Mouse (Mus musculus) forebrain, embryonic 11.5 days (tissue): ENCODE measurements at regions not wholly inside any gene's neighbourhood (a gene's known extent, or its start where the extent isn't known, plus 50 kb on each side); places are given as distances from the start of the nearest gene placed in this dataset.

Source experiments
- ATAC-seq: fragments of 200-750 bp; cut with Nextera tagmentation; replicated peaks from 2 replicates; pipeline ENCODE4 v1.8.0; 2017; ENCODE audit warnings: moderate TSS enrichment; ENCODE audit not compliant: low FRiP score
- DNase-seq: peaks from one replicate; pipeline ENCODE4 v3.0.0-alpha.2; 2017; ENCODE audit warnings: low spot score
- H3K27ac ChIP-seq: fragments of 300-500 bp; sonication (generic); 2 replicates; pipeline ENCODE4 v1.5.1; 2014; ENCODE audit warnings: low read depth, low read length
- H3K27me3 ChIP-seq: fragments of 300-500 bp; sonication (generic); 2 replicates; pipeline ENCODE4 v1.6.1; 2014; ENCODE audit warnings: mild to moderate bottlenecking, low read length, mixed read lengths; ENCODE audit not compliant: control insufficient read depth, insufficient read depth
- H3K36me3 ChIP-seq: fragments of 300-500 bp; sonication (generic); 2 replicates; pipeline ENCODE4 v1.6.1; 2014; ENCODE audit warnings: mild to moderate bottlenecking, low read length, moderate library complexity, mixed read lengths; ENCODE audit not compliant: control insufficient read depth, insufficient read depth
- H3K4me1 ChIP-seq: fragments of 300-500 bp; sonication (generic); replicated peaks from 2 replicates; pipeline ENCODE4 v1.6.1; 2014; ENCODE audit warnings: low read length, mixed read lengths; ENCODE audit not compliant: control insufficient read depth, insufficient read depth
- H3K4me2 ChIP-seq: fragments of 300-500 bp; sonication (generic); 2 replicates; pipeline ENCODE4 v1.6.1; 2014; ENCODE audit warnings: low read depth, mild to moderate bottlenecking, low read length, moderate library complexity, mixed read lengths; ENCODE audit not compliant: severe bottlenecking
- H3K4me3 ChIP-seq: fragments of 300-500 bp; sonication (generic); 2 replicates; pipeline ENCODE4 v1.5.1; 2014; ENCODE audit warnings: low read depth, low read length
- H3K9ac ChIP-seq: fragments of 300-500 bp; sonication (generic); 2 replicates; pipeline ENCODE4 v1.6.1; 2014; ENCODE audit warnings: low read length
- H3K9me3 ChIP-seq: fragments of 300-500 bp; sonication (generic); 2 replicates; pipeline ENCODE4 v1.6.1; 2016; ENCODE audit warnings: low read length, mixed read lengths; ENCODE audit not compliant: control insufficient read depth
- WGBS: fragments of 180-500 bp; shearing (Covaris S2); extraction: QIAGEN DNeasy Blood & Tissue Kit; methylation state at CpG from one replicate; pipeline ENCODE4 v1.1.7; 2014; 5-methylcytosine and 5-hydroxymethylcytosine counted together

GRCm38 (mm10) chr12:71614945-71615344 lies 215.9 kb upstream of the Daam1 start:
- 85% methylated on average over 2 of the region's 2 CpGs for WGBS
- Histone ChIP-seq H3K9ac (no peak overlapping the region), H3K4me3 (no peak overlapping the region), H3K4me2 (no peak overlapping the region), H3K27me3 (no peaks in the 10 kb centered on the region), H3K36me3 (no peaks in the 10 kb centered on the region), H3K27ac (no peak overlapping the region), H3K9me3 (no peaks in the 10 kb centered on the region), H3K4me1 (no peaks in the 10 kb centered on the region)
- no peak for ATAC-seq
- DNase-seq, result no peak

- no peaks in the 10 kb centered on the region for H3K9me3 ChIP-seq
- 47% methylated on average over 2 of the region's 2 CpGs for WGBS
- no peak overlapping the region for H3K27ac ChIP-seq
- H3K4me3 ChIP-seq, result no peak overlapping the region
- DNase-seq (no peak), ATAC-seq (no peak)
- H3K27me3 ChIP-seq, result no peaks in the 10 kb centered on the region
- no peaks in the 10 kb centered on the region for H3K4me1 ChIP-seq
- no peaks in the 10 kb centered on the region for H3K36me3 ChIP-seq
- H3K9ac ChIP-seq, result no peak overlapping the region
- no peak overlapping the region for H3K4me2 ChIP-seq
These were observed 215.5 kb upstream of the Daam1 start for GRCm38 (mm10) chr12:71615383-71615782.

GRCm38 (mm10) chr12:71616121-71616520 lies 214.8 kb upstream of the Daam1 start:
- Histone ChIP-seq H3K27ac (no peak overlapping the region), H3K27me3 (no peaks in the 10 kb centered on the region), H3K9me3 (no peaks in the 10 kb centered on the region), H3K4me2 (no peak overlapping the region), H3K9ac (no peak overlapping the region), H3K4me1 (no peaks in the 10 kb centered on the region), H3K4me3 (no peak overlapping the region), H3K36me3 (no peaks in the 10 kb centered on the region)
- ATAC-seq (no peak), DNase-seq (no peak)
- 84% methylated on average over 4 of the region's 4 CpGs for WGBS

DNA sequence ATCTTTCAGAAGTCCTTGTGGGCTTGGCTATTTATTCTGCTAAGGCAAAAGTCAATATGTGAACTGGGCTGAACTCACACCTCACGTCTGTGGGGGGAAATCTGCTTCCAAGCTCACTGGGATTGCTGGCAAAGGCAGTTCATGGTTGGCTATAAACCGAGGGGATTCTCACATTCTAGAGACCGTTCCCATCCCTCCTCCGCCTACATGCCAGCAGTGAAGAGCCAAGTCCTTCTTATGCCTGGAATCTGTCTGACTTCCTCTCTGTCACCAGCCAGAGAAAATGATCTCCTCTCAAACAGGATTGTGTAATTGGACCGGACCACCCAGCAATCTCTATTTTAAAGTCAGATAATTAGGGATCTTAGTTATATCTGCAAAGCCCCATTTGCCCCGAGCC lies 212.4 kb upstream of the Daam1 start:
- DNase-seq, result no peak
- Histone ChIP-seq H3K4me3 (no peak overlapping the region), H3K9me3 (no peaks in the 10 kb centered on the region), H3K27me3 (no peaks in the 10 kb centered on the region), H3K9ac (no peak overlapping the region), H3K27ac (no peak overlapping the region), H3K4me1 (no peaks in the 10 kb centered on the region), H3K36me3 (no peaks in the 10 kb centered on the region), H3K4me2 (no peak overlapping the region)
- no peak for ATAC-seq
- WGBS, result 84% methylated on average over 6 of the region's 6 CpGs

DNA sequence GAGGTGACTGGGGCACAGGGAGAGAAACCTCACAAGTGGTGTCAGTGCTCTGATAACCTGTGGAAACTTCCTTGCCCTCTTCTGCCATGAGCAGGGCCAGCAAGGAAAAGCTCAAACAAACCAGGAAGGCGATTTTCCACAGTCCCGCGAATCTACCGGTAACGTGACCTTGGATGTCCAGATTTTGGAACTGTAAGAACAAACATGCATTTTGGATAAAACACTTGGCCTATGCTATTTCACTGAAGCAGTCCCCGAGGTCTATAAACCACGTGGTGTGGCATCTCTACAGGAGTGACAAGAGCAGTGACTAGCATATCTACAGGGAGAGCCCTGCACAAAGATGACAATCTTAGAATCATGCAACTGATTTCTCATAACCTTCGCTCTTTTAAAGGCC lies 211.9 kb upstream of the Daam1 start:
- WGBS, result 82% methylated on average over 8 of the region's 8 CpGs
- DNase-seq (no peak), ATAC-seq (no peak)
- Histone ChIP-seq H3K27ac (no peak overlapping the region), H3K36me3 (no peaks in the 10 kb centered on the region), H3K4me1 (no peaks in the 10 kb centered on the region), H3K9ac (no peak overlapping the region), H3K9me3 (no peaks in the 10 kb centered on the region), H3K4me3 (no peak overlapping the region), H3K27me3 (no peaks in the 10 kb centered on the region), H3K4me2 (no peak overlapping the region)

GRCm38 (mm10) chr12:71619561-71619960 lies 211.3 kb upstream of the Daam1 start:
- no peak overlapping the region for H3K27ac ChIP-seq
- H3K9ac ChIP-seq, result no peak overlapping the region
- no peak overlapping the region for H3K4me2 ChIP-seq
- H3K36me3 ChIP-seq, result no peaks in the 10 kb centered on the region
- H3K9me3 ChIP-seq, result no peaks in the 10 kb centered on the region
- no peaks in the 10 kb centered on the region for H3K4me1 ChIP-seq
- WGBS, result 52% methylated on average over 4 of the region's 4 CpGs
- no peak for ATAC-seq
- no peak for DNase-seq
- H3K27me3 ChIP-seq, result no peaks in the 10 kb centered on the region
- no peak overlapping the region for H3K4me3 ChIP-seq

- Histone ChIP-seq H3K9me3 (no peaks in the 10 kb centered on the region), H3K4me1 (no peaks in the 10 kb centered on the region), H3K36me3 (no peaks in the 10 kb centered on the region), H3K9ac (no peak overlapping the region), H3K4me3 (no peak overlapping the region), H3K27ac (no peak overlapping the region), H3K4me2 (no peak overlapping the region), H3K27me3 (no peaks in the 10 kb centered on the region)
- WGBS, result 57% methylated on average over 4 of the region's 4 CpGs
- ATAC-seq (no peak), DNase-seq (no peak)
These were observed 209.3 kb upstream of the Daam1 start for GRCm38 (mm10) chr12:71621542-71621941.

DNA sequence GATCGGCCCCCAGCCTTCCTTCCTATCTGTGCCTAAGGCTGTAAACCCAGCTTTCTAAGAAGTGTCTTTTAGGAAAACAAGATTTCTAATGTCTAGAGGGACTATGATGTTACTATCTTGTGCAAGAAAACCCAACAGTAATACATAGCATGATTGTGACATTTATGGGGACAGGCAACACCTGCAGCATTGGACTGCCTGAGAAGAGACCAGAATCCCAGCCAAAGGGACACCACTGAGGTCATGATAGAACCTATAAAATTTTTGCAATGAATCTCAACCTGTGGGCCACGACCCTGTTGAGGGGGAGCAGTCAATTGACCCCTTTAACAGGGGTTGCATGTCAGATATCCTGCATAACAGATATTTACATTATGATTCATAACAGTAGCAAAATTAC lies 208.1 kb upstream of the Daam1 start:
- no peak for ATAC-seq
- no peaks in the 10 kb centered on the region for H3K9me3 ChIP-seq
- 82% methylated on average over 2 of the region's 2 CpGs for WGBS

DNA sequence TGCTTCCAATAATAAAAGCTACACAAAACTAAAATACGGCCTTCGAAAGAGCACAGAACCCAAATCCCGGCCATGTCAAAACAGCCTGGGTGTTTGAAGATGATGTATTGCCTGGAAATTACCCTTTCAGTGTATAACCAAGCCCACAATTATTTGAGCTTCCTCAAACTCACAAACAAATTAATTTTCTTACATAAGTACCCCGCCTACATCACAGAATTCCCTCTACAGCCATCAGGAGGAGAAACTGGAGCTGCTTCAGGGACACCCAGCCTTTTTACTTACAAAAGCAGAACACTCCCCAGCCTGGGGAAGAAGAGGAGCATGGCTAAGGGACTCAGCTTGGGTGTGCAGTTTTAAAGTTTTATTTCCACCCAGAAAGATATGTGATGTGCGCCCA lies 207.6 kb upstream of the Daam1 start:
- ATAC-seq, result no peak
- no peak overlapping the region for H3K9ac ChIP-seq
- H3K4me1 ChIP-seq, result no peaks in the 10 kb centered on the region
- no peak overlapping the region for H3K4me2 ChIP-seq
- no peak overlapping the region for H3K4me3 ChIP-seq
- no peak overlapping the region for H3K27ac ChIP-seq
- no peaks in the 10 kb centered on the region for H3K36me3 ChIP-seq
- H3K27me3 ChIP-seq, result no peaks in the 10 kb centered on the region
- H3K9me3 ChIP-seq, result no peaks in the 10 kb centered on the region
- WGBS, result 93% methylated on average over 5 of the region's 5 CpGs
- no peak for DNase-seq

More for the DNA sequence above, 208.1 kb upstream of the Daam1 start:
- no peak overlapping the region for H3K4me2 ChIP-seq
- H3K36me3 ChIP-seq, result no peaks in the 10 kb centered on the region
- no peak overlapping the region for H3K4me3 ChIP-seq
- H3K9ac ChIP-seq, result no peak overlapping the region
- H3K27ac ChIP-seq, result no peak overlapping the region
- H3K27me3 ChIP-seq, result no peaks in the 10 kb centered on the region
- H3K4me1 ChIP-seq, result no peaks in the 10 kb centered on the region
- DNase-seq, result no peak
